Mouse (Mus musculus): ENCODE measurements around the gene Tnk1.

- no peak for TF ChIP-seq CTCF (IDR thresholded peaks at IDR 0.05; ENCODE audit: low read depth)
- TF ChIP-seq EP300 (IDR thresholded peaks at IDR 0.05; ENCODE audit: low read depth) = no peak
These were observed 17.7 kb upstream of the Tnk1 start for GRCm38 (mm10) chr11:69876186-69876585.

Data from liver, postnatal 0 days (tissue).